Mouse (Mus musculus): ENCODE results near the gene Safb. TPM values are rescaled to one million over a fixed set of nuclear protein-coding genes. Genes with fewer than 3 reads are reported as not detected.

Gene Safb
- total RNA-seq, 1 experiment = 116 TPM

- Histone ChIP-seq H3K4me3 (ENCODE audit: insufficient read depth in 1 of 2, low read depth in 1 of 2, low read length in 2 of 2, poor library complexity in 1 of 2, severe bottlenecking in 1 of 2) (peak within 1 kb of the TSS in 1 of 2 experiments; percentile 13; a peak in 1 of 4 replicates), H3K36me3 (ENCODE audit: control insufficient read depth, insufficient read depth, low read length, poor library complexity, severe bottlenecking) (no peaks in the 10 kb centered on the region), H3K9ac (ENCODE audit: insufficient read depth, low read depth, low read length, poor library complexity, severe bottlenecking) (no peak within 1 kb of the TSS), H3K9me3 (ENCODE audit: control insufficient read depth, insufficient read depth, low read depth, low read length) (no peaks in the 10 kb centered on the region), H3K4me1 (ENCODE audit: control insufficient read depth in 2 of 2, insufficient read depth in 2 of 2, low read length in 2 of 2, poor library complexity in 1 of 2) (peaks cover 0 to 28% of the 10 kb centered on the region in 2 experiments; a peak in 2 of 4 replicates), H3K27ac (ENCODE audit: insufficient read depth, low read depth, low read length, poor library complexity, severe bottlenecking) (no peak within 1 kb of the TSS)
- DNase-seq (ENCODE audit: low read depth, low spot score) = peak; percentile 28
- in situ Hi-C loops (cut with MboI; ENCODE audit: low sequenced_read_pairs in 2 of 2, unreplicated experiment in 2 of 2) = loop anchor here in 1 of 2 experiments (10.0 kb wide), 1 partner anchor 199 kb away; no protein-coding TSS in a partner anchor
- TF ChIP-seq CHD2 (IDR thresholded peaks at IDR 0.05; ENCODE audit: low read depth, low read length) (no peak), ZNF384 (IDR thresholded peaks at IDR 0.05; ENCODE audit: low read depth, low read length) (no peak), MAFK (IDR thresholded peaks at IDR 0.05; ENCODE audit: insufficient read depth, low read depth, low read length) (no peak), HCFC1 (IDR thresholded peaks at IDR 0.05; ENCODE audit: borderline replicate concordance, insufficient read depth, low read length) (no peak), ZC3H11A (IDR thresholded peaks at IDR 0.05; ENCODE audit: borderline replicate concordance, low read depth, low read length) (no peak)
Measured at GRCm38 (mm10) chr17:56554122-56554551, 30.5 kb upstream of the Safb start, which contains the start of gene Gm20219. Gene Gm20219 (minus strand): TSS chr17:56554387.

DNA sequence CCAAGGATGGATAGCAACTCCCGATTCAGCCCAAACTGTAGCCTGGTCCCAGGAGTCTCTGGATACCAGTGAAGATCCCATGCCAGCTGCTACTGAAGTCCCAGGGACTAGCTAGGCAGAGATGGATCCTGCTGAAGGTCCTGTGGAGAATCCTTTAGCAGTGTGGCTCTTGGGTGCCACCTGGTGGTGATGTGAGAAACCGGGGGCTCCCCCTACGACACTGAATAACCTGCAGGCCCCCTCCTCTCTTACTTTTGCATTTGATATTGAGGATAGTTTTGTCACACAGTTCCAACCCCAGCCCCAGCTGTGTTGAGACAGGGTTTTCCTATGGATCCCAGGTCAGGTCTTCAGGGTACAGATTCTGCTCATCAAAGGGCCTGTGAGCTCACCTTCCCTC lies 26.2 kb upstream of the Safb start:
- no peak for TF ChIP-seq CHD2 (IDR thresholded peaks at IDR 0.05; ENCODE audit: low read depth, low read length)
- 0 out of 2 replicates have a peak, but pooled peaks have one; percentile 47 for TF ChIP-seq ZC3H11A (IDR thresholded peaks at IDR 0.05; ENCODE audit: borderline replicate concordance, low read depth, low read length)
- Histone ChIP-seq H3K4me3 (ENCODE audit: insufficient read depth in 1 of 2, low read depth in 1 of 2, low read length in 2 of 2, poor library complexity in 1 of 2, severe bottlenecking in 1 of 2) (no peak overlapping the region), H3K9ac (ENCODE audit: insufficient read depth, low read depth, low read length, poor library complexity, severe bottlenecking) (no peak overlapping the region), H3K27ac (ENCODE audit: insufficient read depth, low read depth, low read length, poor library complexity, severe bottlenecking) (no peak overlapping the region), H3K36me3 (ENCODE audit: control insufficient read depth, insufficient read depth, low read length, poor library complexity, severe bottlenecking) (peaks cover 26% of the 10 kb centered on the region), H3K9me3 (ENCODE audit: control insufficient read depth, insufficient read depth, low read depth, low read length) (no peaks in the 10 kb centered on the region), H3K4me1 (ENCODE audit: control insufficient read depth in 2 of 2, insufficient read depth in 2 of 2, low read length in 2 of 2, poor library complexity in 1 of 2) (peaks cover 0 to 15% of the 10 kb centered on the region in 2 experiments; a peak in 2 of 4 replicates)
- in situ Hi-C loops (cut with MboI; ENCODE audit: low sequenced_read_pairs in 2 of 2, unreplicated experiment in 2 of 2) = loop anchor here in 1 of 2 experiments (10.0 kb wide), 1 partner anchor 204 kb away; no protein-coding TSS in a partner anchor
- DNase-seq (ENCODE audit: low read depth, low spot score) = peak; percentile 47

GRCm38 (mm10) chr17:56559386-56559785 lies 25.2 kb upstream of the Safb start:
- Histone ChIP-seq H3K4me3 (ENCODE audit: insufficient read depth in 1 of 2, low read depth in 1 of 2, low read length in 2 of 2, poor library complexity in 1 of 2, severe bottlenecking in 1 of 2) (no peak overlapping the region), H3K9ac (ENCODE audit: insufficient read depth, low read depth, low read length, poor library complexity, severe bottlenecking) (no peak overlapping the region), H3K9me3 (ENCODE audit: control insufficient read depth, insufficient read depth, low read depth, low read length) (no peaks in the 10 kb centered on the region), H3K4me1 (ENCODE audit: control insufficient read depth in 2 of 2, insufficient read depth in 2 of 2, low read length in 2 of 2, poor library complexity in 1 of 2) (peaks cover 0 to 7% of the 10 kb centered on the region in 2 experiments; a peak in 2 of 4 replicates), H3K27ac (ENCODE audit: insufficient read depth, low read depth, low read length, poor library complexity, severe bottlenecking) (no peak overlapping the region), H3K36me3 (ENCODE audit: control insufficient read depth, insufficient read depth, low read length, poor library complexity, severe bottlenecking) (peaks cover 36% of the 10 kb centered on the region)
- no peak for DNase-seq (ENCODE audit: low read depth, low spot score)
- no peak for TF ChIP-seq ZNF384 (IDR thresholded peaks at IDR 0.05; ENCODE audit: low read depth, low read length)
- TF ChIP-seq MAFK (IDR thresholded peaks at IDR 0.05; ENCODE audit: insufficient read depth, low read depth, low read length) = no peak
- no peak for TF ChIP-seq ZC3H11A (IDR thresholded peaks at IDR 0.05; ENCODE audit: borderline replicate concordance, low read depth, low read length)
- no peak for TF ChIP-seq CHD2 (IDR thresholded peaks at IDR 0.05; ENCODE audit: low read depth, low read length)
- TF ChIP-seq HCFC1 (IDR thresholded peaks at IDR 0.05; ENCODE audit: borderline replicate concordance, insufficient read depth, low read length) = no peak
- in situ Hi-C loops (cut with MboI; ENCODE audit: low sequenced_read_pairs in 2 of 2, unreplicated experiment in 2 of 2) = loop anchor here in 1 of 2 experiments (10.0 kb wide), 1 partner anchor 205 kb away; no protein-coding TSS in a partner anchor

- in situ Hi-C loops (cut with MboI; ENCODE audit: low sequenced_read_pairs in 2 of 2, unreplicated experiment in 2 of 2) = no loop called here
- DNase-seq (ENCODE audit: low read depth, low spot score) = no peak
- TF ChIP-seq MAFK (IDR thresholded peaks at IDR 0.05; ENCODE audit: insufficient read depth, low read depth, low read length) (no peak), ZNF384 (IDR thresholded peaks at IDR 0.05; ENCODE audit: low read depth, low read length) (no peak), HCFC1 (IDR thresholded peaks at IDR 0.05; ENCODE audit: borderline replicate concordance, insufficient read depth, low read length) (no peak), ZC3H11A (IDR thresholded peaks at IDR 0.05; ENCODE audit: borderline replicate concordance, low read depth, low read length) (no peak), CHD2 (IDR thresholded peaks at IDR 0.05; ENCODE audit: low read depth, low read length) (no peak)
- Histone ChIP-seq H3K27ac (ENCODE audit: insufficient read depth, low read depth, low read length, poor library complexity, severe bottlenecking) (no peak overlapping the region), H3K9ac (ENCODE audit: insufficient read depth, low read depth, low read length, poor library complexity, severe bottlenecking) (no peak overlapping the region), H3K9me3 (ENCODE audit: control insufficient read depth, insufficient read depth, low read depth, low read length) (no peaks in the 10 kb centered on the region), H3K4me3 (ENCODE audit: insufficient read depth in 1 of 2, low read depth in 1 of 2, low read length in 2 of 2, poor library complexity in 1 of 2, severe bottlenecking in 1 of 2) (no peak overlapping the region), H3K36me3 (ENCODE audit: control insufficient read depth, insufficient read depth, low read length, poor library complexity, severe bottlenecking) (peaks cover 43% of the 10 kb centered on the region), H3K4me1 (ENCODE audit: control insufficient read depth in 2 of 2, insufficient read depth in 2 of 2, low read length in 2 of 2, poor library complexity in 1 of 2) (no peaks in the 10 kb centered on the region; a peak in 1 of 4 replicates)
Measured at GRCm38 (mm10) chr17:56560131-56560530, 24.5 kb upstream of the Safb start.
